Mouse (Mus musculus) embryo, embryonic 11.5 days (tissue): Measurements from ENCODE around the gene Gsta1.
"Not testable (repeated sequence)": the region's sequence is repeated elsewhere in the genome, so short reads cannot be mapped to it uniquely, and the experiment has no call there.

Source experiments
- DNase-seq: peaks from one replicate; pipeline ENCODE4 v3.0.0-alpha.2; 2012; ENCODE audit warnings: low read depth, low spot score

Gene Gsta1

GRCm38 (mm10) chr9:78229658-78230057, 798 bp upstream of the Gsta1 start:
- not testable (repeated sequence) for DNase-seq

- DNase-seq: not testable (repeated sequence)
Observed at GRCm38 (mm10) chr9:78233121-78233695, 2.8 kb downstream of the Gsta1 start.

- DNase-seq: not testable (repeated sequence)
Observed at GRCm38 (mm10) chr9:78255683-78256470, 25.4 kb downstream of the Gsta1 start.

GRCm38 (mm10) chr9:78256914-78257313, 26.5 kb downstream of the Gsta1 start, which contains the start of gene Gm3776:
Gm3776 (plus strand) TSS chr9:78257129.
- DNase-seq: not testable (repeated sequence)

GRCm38 (mm10) chr9:78259688-78260087, 29.2 kb downstream of the Gsta1 start:
- DNase-seq: not testable (repeated sequence)

- not testable (repeated sequence) for DNase-seq
Observed at GRCm38 (mm10) chr9:78270945-78271344, 40.5 kb downstream of the Gsta1 start.

- DNase-seq: not testable (repeated sequence)
Observed at GRCm38 (mm10) chr9:78282002-78282711, 51.7 kb downstream of the Gsta1 start.

- DNase-seq: not testable (repeated sequence)
Observed at GRCm38 (mm10) chr9:78289063-78289462, 58.6 kb downstream of the Gsta1 start.

- DNase-seq: not testable (repeated sequence)
Observed at GRCm38 (mm10) chr9:78289723-78290122, 59.3 kb downstream of the Gsta1 start, which contains the start of gene Gm10639. Gm10639 (plus strand) TSS chr9:78289923.
